Mouse (Mus musculus): ENCODE results near the gene Rcc1. TPM values are rescaled to one million over a fixed set of nuclear protein-coding genes. Genes with fewer than 3 reads are reported as not detected.

The Rcc1 gene
- polyA plus RNA-seq, 1 experiment from 2014 or later = 66.2 TPM

- Histone ChIP-seq H3K27me3 (no peaks in the 10 kb centered on the region), H3K4me1 (no peaks in the 10 kb centered on the region), H3K27ac (no peak overlapping the region), H3K4me3 (no peak overlapping the region), H3K9ac (no peak overlapping the region), H3K9me3 (no peaks in the 10 kb centered on the region), H3K4me2 (no peak overlapping the region), H3K36me3 (peaks cover 44% of the 10 kb centered on the region)
- 86% methylated on average over 4 of the region's 4 CpGs for WGBS
- ATAC-seq (ENCODE audit: insufficient number of reproducible peaks, low FRiP score, low TSS enrichment, low read depth) = no peak
Measured at GRCm38 (mm10) chr4:132382296-132382695, 28.9 kb upstream of the Rcc1 start.

- Histone ChIP-seq H3K27ac (no peak overlapping the region), H3K4me1 (no peaks in the 10 kb centered on the region), H3K4me2 (no peak overlapping the region), H3K36me3 (peaks cover 43% of the 10 kb centered on the region), H3K9me3 (no peaks in the 10 kb centered on the region), H3K27me3 (no peaks in the 10 kb centered on the region), H3K9ac (no peak overlapping the region), H3K4me3 (no peak overlapping the region)
- ATAC-seq (ENCODE audit: insufficient number of reproducible peaks, low FRiP score, low TSS enrichment, low read depth) = no peak
- WGBS = 89% methylated on average over 2 of the region's 2 CpGs
Measured at GRCm38 (mm10) chr4:132380965-132381616, 27.7 kb upstream of the Rcc1 start.

- H3K4me2 ChIP-seq = no peak overlapping the region
- ATAC-seq (ENCODE audit: insufficient number of reproducible peaks, low FRiP score, low TSS enrichment, low read depth) = no peak
- no peak overlapping the region for H3K27ac ChIP-seq
- H3K36me3 ChIP-seq = peaks cover 58% of the 10 kb centered on the region
- H3K9ac ChIP-seq = no peak overlapping the region
- 87% methylated on average over 1 of the region's 1 CpGs for WGBS
- no peaks in the 10 kb centered on the region for H3K9me3 ChIP-seq
- H3K4me1 ChIP-seq = no peaks in the 10 kb centered on the region
- H3K27me3 ChIP-seq = no peaks in the 10 kb centered on the region
- H3K4me3 ChIP-seq = no peak overlapping the region
Measured at GRCm38 (mm10) chr4:132373820-132374219, 20.4 kb upstream of the Rcc1 start.

- H3K4me1 ChIP-seq = no peaks in the 10 kb centered on the region; the same call in 1 of the 2 replicates
- ATAC-seq (ENCODE audit: insufficient number of reproducible peaks, low FRiP score, low TSS enrichment, low read depth) = no peak
- peaks cover 76% of the 10 kb centered on the region for H3K36me3 ChIP-seq
- H3K4me3 ChIP-seq = no peak overlapping the region
- H3K27ac ChIP-seq = no peak overlapping the region
- no peak overlapping the region for H3K9ac ChIP-seq
- H3K9me3 ChIP-seq = no peaks in the 10 kb centered on the region
- no peaks in the 10 kb centered on the region for H3K27me3 ChIP-seq
- WGBS = 85% methylated on average over 8 of the region's 8 CpGs
- no peak overlapping the region for H3K4me2 ChIP-seq
Measured at GRCm38 (mm10) chr4:132369953-132370750, 16.7 kb upstream of the Rcc1 start.

GRCm38 (mm10) chr4:132367480-132368201 lies 14.2 kb upstream of the Rcc1 start:
- H3K4me3 ChIP-seq = no peak overlapping the region
- no peak overlapping the region for H3K4me2 ChIP-seq
- ATAC-seq (ENCODE audit: insufficient number of reproducible peaks, low FRiP score, low TSS enrichment, low read depth) = no peak
- H3K27me3 ChIP-seq = no peaks in the 10 kb centered on the region
- H3K36me3 ChIP-seq = peaks cover 81% of the 10 kb centered on the region
- peak overlapping the region; percentile 47 for H3K27ac ChIP-seq
- no peaks in the 10 kb centered on the region for H3K9me3 ChIP-seq
- no peaks in the 10 kb centered on the region; the same call in 1 of the 2 replicates for H3K4me1 ChIP-seq
- H3K9ac ChIP-seq = no peak overlapping the region
- WGBS = 84% methylated on average over 18 of the region's 18 CpGs

- Histone ChIP-seq H3K36me3 (peaks cover 81% of the 10 kb centered on the region), H3K9ac (no peak overlapping the region), H3K27ac (no peak overlapping the region), H3K27me3 (no peaks in the 10 kb centered on the region), H3K4me1 (no peaks in the 10 kb centered on the region; the same call in 1 of the 2 replicates), H3K4me3 (no peak overlapping the region), H3K9me3 (no peaks in the 10 kb centered on the region), H3K4me2 (no peak overlapping the region)
- 71% methylated on average over 13 of the region's 13 CpGs for WGBS
- ATAC-seq (ENCODE audit: insufficient number of reproducible peaks, low FRiP score, low TSS enrichment, low read depth) = no peak
Measured at GRCm38 (mm10) chr4:132365450-132366060, 12.2 kb upstream of the Rcc1 start.

GRCm38 (mm10) chr4:132363487-132363886 lies 10.1 kb upstream of the Rcc1 start:
- Histone ChIP-seq H3K4me3 (no peak overlapping the region), H3K9ac (no peak overlapping the region), H3K9me3 (no peaks in the 10 kb centered on the region), H3K27ac (no peak overlapping the region), H3K4me1 (no peaks in the 10 kb centered on the region; the same call in 1 of the 2 replicates), H3K4me2 (no peak overlapping the region), H3K27me3 (no peaks in the 10 kb centered on the region), H3K36me3 (peaks cover 78% of the 10 kb centered on the region)
- WGBS = 96% methylated on average over 11 of the region's 11 CpGs
- no peak for ATAC-seq (ENCODE audit: insufficient number of reproducible peaks, low FRiP score, low TSS enrichment, low read depth)

GRCm38 (mm10) chr4:132359510-132359909 lies 6.1 kb upstream of the Rcc1 start:
- H3K36me3 ChIP-seq = peaks cover 67% of the 10 kb centered on the region
- H3K9ac ChIP-seq = no peak overlapping the region
- H3K4me2 ChIP-seq = no peak overlapping the region

GRCm38 (mm10) chr4:132356170-132356569 lies 2.8 kb upstream of the Rcc1 start:
- 38% methylated on average over 12 of the region's 12 CpGs for WGBS
- Histone ChIP-seq H3K9ac (no peak overlapping the region), H3K4me1 (peaks cover 14% of the 10 kb centered on the region), H3K4me3 (no peak overlapping the region), H3K36me3 (peaks cover 53% of the 10 kb centered on the region), H3K4me2 (no peak overlapping the region), H3K27ac (no peak overlapping the region), H3K27me3 (no peaks in the 10 kb centered on the region), H3K9me3 (no peaks in the 10 kb centered on the region)
- no peak for ATAC-seq (ENCODE audit: insufficient number of reproducible peaks, low FRiP score, low TSS enrichment, low read depth)

More at GRCm38 (mm10) chr4:132359510-132359909, 6.1 kb upstream of the Rcc1 start:
- no peaks in the 10 kb centered on the region for H3K9me3 ChIP-seq
- no peak overlapping the region for H3K27ac ChIP-seq
- H3K4me3 ChIP-seq = no peak overlapping the region
- no peaks in the 10 kb centered on the region for H3K27me3 ChIP-seq
- no peaks in the 10 kb centered on the region for H3K4me1 ChIP-seq
- 92% methylated on average over 4 of the region's 4 CpGs for WGBS
- no peak for ATAC-seq (ENCODE audit: insufficient number of reproducible peaks, low FRiP score, low TSS enrichment, low read depth)

- H3K9me3 ChIP-seq = no peaks in the 10 kb centered on the region
- WGBS = 92% methylated on average over 3 of the region's 3 CpGs
- peaks cover 17% of the 10 kb centered on the region for H3K4me1 ChIP-seq
- no peak overlapping the region for H3K4me2 ChIP-seq
- no peak overlapping the region for H3K4me3 ChIP-seq
- H3K27ac ChIP-seq = no peak overlapping the region
- peaks cover 57% of the 10 kb centered on the region for H3K36me3 ChIP-seq
- no peak for ATAC-seq (ENCODE audit: insufficient number of reproducible peaks, low FRiP score, low TSS enrichment, low read depth)
- no peak overlapping the region for H3K9ac ChIP-seq
- no peaks in the 10 kb centered on the region for H3K27me3 ChIP-seq
Measured at GRCm38 (mm10) chr4:132355403-132355802, 2.0 kb upstream of the Rcc1 start.

- no peak for ATAC-seq (ENCODE audit: insufficient number of reproducible peaks, low FRiP score, low TSS enrichment, low read depth)
- no peak overlapping the region for H3K4me3 ChIP-seq
- H3K27me3 ChIP-seq = no peaks in the 10 kb centered on the region
- peaks cover 51% of the 10 kb centered on the region for H3K36me3 ChIP-seq
- H3K4me2 ChIP-seq = no peak overlapping the region
- no peak overlapping the region for H3K27ac ChIP-seq
- H3K4me1 ChIP-seq = peaks cover 17% of the 10 kb centered on the region
- no peaks in the 10 kb centered on the region for H3K9me3 ChIP-seq
- H3K9ac ChIP-seq = no peak overlapping the region
- 82% methylated on average over 4 of the region's 4 CpGs for WGBS
Measured at GRCm38 (mm10) chr4:132354571-132354970, 1.2 kb upstream of the Rcc1 start.

Measured in limb, embryonic 15.5 days (tissue).